Mouse (Mus musculus): ENCODE data around the gene Mfap2.
A peak's percentile ranks its signal among the peaks of the same experiment; 100 is the strongest.

The Mfap2 gene

GRCm38 (mm10) chr4:140988706-140989290 lies 21.4 kb upstream of the Mfap2 start:
- no peak for DNase-seq (ENCODE audit: low spot score)

- DNase-seq (ENCODE audit: low spot score): no peak
Measured at GRCm38 (mm10) chr4:140989447-140989846, 20.8 kb upstream of the Mfap2 start.

DNA sequence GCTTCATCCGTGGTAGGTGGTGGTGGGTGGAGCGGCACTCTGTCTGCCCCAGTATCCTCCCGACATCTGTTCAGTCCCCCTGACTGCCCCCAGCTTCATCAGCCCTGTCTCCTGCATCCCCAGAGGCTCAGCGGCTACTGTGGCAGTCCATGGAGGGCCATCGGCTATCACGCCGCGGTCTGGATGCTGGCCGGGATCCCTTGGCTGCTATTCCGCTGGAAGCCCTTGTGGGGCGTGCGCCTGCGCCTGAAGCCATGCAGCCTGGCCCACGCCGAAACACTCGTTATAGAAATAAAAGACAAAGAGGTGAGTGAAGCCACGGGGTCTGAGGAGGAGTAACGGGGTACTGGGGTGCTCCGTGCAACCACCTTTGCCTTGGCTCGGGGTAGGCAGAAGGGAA lies 18.0 kb upstream of the Mfap2 start:
- DNase-seq (ENCODE audit: low spot score): no peak

- no peak for DNase-seq (ENCODE audit: low spot score)
Measured at GRCm38 (mm10) chr4:140993846-140994245, 16.4 kb upstream of the Mfap2 start.

GRCm38 (mm10) chr4:140995811-140996210 lies 14.4 kb upstream of the Mfap2 start:
- no peak for DNase-seq (ENCODE audit: low spot score)

DNA sequence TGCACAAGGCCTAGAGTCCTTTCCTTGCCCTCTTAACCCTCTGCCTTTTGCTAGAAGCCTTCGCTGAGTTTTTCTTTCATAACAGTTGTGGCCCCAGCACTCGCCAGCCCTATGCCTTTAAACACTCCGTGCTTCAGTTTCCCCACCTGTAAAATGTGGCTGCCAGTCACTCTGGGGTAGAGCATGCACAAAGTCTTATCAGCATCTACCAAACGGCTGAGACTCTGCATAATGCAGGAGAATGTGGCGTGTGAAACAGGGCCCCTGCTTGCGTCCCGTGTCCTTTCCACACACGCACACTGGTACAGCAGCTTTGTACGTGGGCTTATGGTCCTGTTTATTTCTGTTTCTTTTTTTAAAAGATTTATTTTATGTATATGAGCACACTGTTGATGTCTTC lies 13.4 kb upstream of the Mfap2 start:
- DNase-seq (ENCODE audit: low spot score): no peak

DNA sequence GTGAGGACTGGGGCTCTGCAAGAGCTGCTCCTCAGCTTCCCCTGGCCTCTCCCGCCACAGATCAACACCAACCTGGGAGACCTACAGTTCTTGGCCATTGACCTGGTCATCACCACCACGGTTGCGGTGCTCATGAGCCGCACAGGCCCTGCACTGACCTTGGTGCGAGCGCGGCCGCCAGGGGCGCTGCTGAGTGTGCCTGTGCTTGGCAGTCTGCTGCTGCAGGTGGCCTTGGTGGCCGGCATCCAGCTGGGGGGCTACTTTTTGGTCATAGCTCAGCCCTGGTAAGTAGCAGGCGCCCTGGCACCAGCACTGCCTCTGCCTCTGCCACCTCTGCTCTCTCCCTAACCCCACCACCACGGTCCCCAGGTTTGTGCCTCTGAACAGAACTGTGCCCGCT lies 4.2 kb upstream of the Mfap2 start:
- no peak for DNase-seq (ENCODE audit: low spot score)

- DNase-seq (ENCODE audit: low spot score): peak; percentile 60
Measured at GRCm38 (mm10) chr4:141008028-141008427, 2.2 kb upstream of the Mfap2 start.

DNA sequence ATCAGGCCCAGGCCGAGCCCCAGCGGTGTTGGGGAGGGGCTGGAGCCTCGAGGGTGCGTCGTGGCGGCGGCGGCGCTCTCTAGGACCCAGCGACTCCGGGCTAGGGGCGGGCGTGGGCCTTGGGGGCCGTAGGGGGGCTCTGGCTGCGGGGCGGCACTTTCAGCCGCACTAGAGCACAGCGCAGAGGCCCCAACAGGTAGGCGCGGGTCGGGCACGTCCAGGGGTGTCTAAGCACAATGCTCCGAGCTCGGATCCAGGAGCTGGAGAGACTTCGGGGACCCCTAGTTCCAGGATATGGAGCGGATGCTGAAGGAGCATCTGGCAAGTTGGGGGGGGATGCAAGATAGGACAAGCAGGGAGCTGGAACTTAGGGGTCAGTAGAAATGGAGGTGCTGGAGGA lies 308 bp downstream of the Mfap2 start:
- no peak for DNase-seq (ENCODE audit: low spot score)

DNA sequence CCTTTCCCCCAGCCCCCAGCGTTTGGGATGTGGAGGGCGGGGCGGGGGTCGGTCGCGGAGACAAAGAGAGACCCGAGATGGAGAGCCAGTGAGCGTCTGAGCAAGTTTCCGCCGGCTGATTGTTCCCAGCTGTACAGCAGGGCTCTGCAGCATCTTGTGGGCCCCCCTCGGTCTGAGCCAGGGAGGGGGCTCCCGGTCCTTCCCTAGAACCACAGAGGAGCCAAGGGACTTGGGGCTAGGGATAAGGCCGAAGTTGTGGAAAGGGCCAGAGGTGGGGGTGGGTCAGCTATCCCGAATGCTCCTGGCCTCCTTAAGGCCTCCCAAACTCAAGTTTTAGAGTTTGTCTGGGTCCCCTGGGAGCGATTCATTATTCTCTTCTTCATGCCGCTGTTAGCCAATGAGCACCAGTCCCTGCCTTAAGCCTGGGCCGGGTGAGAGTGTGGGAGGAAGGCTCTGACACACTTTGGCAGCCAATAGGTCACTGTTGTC lies 767 bp downstream of the Mfap2 start:
- peak; percentile 60 for DNase-seq (ENCODE audit: low spot score)

GRCm38 (mm10) chr4:141011556-141012328 lies 1.5 kb downstream of the Mfap2 start:
- DNase-seq (ENCODE audit: low spot score): peak; percentile 34

DNA sequence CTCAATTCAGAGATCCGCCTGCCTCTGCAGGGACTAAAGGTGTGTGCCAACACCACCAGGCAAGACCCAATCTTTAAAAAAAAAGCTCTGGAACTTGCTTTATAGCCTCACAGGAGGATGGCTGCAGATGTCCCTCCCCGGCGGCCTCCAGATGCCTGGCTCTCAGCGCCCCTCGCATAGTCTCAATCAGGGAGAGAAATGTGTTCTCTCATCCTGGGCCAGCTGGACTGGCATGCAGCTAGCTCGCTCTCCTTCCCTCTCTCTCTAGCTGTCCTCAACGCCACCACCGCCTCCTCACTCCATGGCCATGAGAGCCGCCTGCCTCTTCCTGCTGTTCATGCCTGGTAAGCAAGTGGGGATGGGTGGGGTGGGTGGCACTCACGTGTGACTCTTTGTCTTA lies 2.3 kb downstream of the Mfap2 start:
- DNase-seq (ENCODE audit: low spot score): no peak

DNA sequence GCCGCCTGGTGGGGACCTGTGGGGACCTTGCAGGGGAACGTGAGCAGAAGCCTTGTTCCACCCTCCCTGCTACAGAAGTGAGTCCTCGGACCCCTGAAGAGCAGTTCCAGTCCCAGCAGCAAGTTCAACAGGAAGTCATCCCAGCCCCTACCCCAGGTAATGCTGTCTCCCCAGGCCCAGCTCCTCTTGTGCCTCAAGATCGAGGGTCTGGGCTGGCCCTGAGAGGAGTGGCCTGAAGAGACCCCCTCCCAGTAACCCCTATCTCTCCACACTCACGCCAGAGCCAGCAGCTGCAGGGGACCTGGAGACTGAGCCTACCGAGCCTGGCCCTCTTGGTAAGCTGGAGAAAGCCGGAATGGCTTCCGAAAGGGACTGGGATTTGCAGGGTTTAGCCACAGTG lies 3.9 kb downstream of the Mfap2 start:
- no peak for DNase-seq (ENCODE audit: low spot score)

- DNase-seq (ENCODE audit: low spot score): no peak
Measured at GRCm38 (mm10) chr4:141014856-141015255, 4.6 kb downstream of the Mfap2 start.

GRCm38 (mm10) chr4:141015356-141015755 lies 5.1 kb downstream of the Mfap2 start:
- no peak for DNase-seq (ENCODE audit: low spot score)

- DNase-seq (ENCODE audit: low spot score): peak; percentile 9
Measured at GRCm38 (mm10) chr4:141016311-141016710, 6.1 kb downstream of the Mfap2 start.

- DNase-seq (ENCODE audit: low spot score): no peak
Measured at GRCm38 (mm10) chr4:141017657-141018436, 7.6 kb downstream of the Mfap2 start.

DNA sequence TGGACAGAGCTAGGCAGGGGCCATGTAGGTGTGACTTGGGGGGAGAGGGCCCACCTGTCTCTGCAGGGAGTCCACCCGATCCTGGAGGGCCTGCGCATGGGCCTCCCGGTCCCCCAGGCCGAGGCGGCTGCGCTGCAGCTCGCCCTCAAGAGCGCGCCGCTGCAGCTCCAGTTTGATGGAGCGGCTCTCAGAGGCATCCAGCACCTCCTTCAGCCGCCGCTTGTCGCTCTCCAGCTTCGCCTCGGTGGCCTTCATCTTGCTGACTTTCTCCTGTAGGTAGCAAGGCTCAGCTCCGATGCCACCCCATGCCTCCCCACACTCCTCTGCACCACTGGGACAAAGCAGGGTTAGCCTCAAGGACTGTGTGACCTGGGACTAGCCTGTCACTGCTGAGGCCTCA lies 10.0 kb downstream of the Mfap2 start:
- DNase-seq (ENCODE audit: low spot score): no peak

- no peak for DNase-seq (ENCODE audit: low spot score)
Measured at GRCm38 (mm10) chr4:141020811-141021613, 10.8 kb downstream of the Mfap2 start.

DNA sequence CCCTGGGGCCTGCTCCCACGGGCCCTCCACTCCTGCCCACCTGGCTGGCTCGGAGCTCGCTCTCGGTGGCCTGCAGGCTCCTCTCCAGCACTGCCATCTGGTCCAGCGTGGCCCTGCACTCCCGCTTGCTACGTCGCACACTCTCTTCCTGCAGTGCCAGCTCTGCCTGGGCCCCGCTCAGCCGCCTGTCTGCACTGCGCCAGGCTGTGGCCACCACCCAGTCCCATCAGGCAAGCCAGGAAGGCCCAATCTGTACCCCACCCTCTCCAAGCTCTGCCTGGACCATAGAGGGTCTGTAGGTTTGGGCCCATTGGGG lies 11.4 kb downstream of the Mfap2 start:
- DNase-seq (ENCODE audit: low spot score): no peak

DNA sequence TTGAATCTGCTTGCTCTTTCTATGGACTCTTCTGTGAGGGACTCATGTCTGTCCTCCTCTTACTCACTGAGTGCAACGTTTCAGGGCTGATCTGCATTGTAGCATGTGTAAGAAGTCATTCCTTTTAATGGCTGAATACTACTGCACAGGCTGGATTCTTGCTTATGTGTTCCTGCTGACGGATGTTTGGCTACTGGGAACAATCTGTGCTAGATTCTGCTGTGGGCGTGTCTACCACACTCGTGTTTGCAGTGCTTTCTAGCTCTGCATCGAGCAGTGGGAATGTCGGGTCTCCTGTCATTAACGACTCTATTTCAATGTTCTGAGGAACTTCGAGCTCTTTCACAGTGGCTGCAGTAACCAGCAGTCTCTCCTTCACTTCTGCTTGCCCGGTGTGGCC lies 13.8 kb downstream of the Mfap2 start:
- DNase-seq (ENCODE audit: low spot score): no peak

GRCm38 (mm10) chr4:141024992-141025391 lies 14.8 kb downstream of the Mfap2 start:
- DNase-seq (ENCODE audit: low spot score): no peak

Measured in adipocyte (in vitro differentiated cells).